Mouse (Mus musculus): ENCODE data around the gene Clip4. TPM values are rescaled to one million over a fixed set of nuclear protein-coding genes. Genes with fewer than 3 reads are reported as not detected.

Clip4 gene
- polyA plus RNA-seq, 1 experiment from 2014 or later: 5.3 TPM

DNA sequence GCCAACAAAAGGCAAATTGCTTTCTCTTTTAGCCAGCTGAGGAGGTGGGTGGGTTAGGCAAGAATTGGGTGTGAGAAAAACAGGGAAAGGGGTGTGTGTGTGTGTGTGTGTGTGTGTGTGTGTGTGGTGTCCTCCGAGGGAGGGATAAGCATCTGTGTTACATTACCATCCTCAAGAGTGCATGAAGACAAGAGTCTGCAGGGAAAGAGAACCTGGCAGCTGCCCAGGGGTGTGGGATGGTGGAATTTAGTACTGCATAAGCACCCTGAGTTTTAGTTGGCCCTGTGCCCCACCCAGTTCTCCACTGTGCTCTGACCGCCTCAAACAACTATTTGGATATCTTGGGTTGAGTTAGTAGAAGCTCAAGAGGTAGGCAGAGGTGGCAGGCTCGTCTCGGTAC lies 12.7 kb downstream of the Clip4 start:
- 90% methylated on average over 4 of the region's 4 CpGs for WGBS
- H3K4me3 ChIP-seq (ENCODE audit: low read depth, low read length): no peak overlapping the region
- ATAC-seq (ENCODE audit: low FRiP score): no peak

DNA sequence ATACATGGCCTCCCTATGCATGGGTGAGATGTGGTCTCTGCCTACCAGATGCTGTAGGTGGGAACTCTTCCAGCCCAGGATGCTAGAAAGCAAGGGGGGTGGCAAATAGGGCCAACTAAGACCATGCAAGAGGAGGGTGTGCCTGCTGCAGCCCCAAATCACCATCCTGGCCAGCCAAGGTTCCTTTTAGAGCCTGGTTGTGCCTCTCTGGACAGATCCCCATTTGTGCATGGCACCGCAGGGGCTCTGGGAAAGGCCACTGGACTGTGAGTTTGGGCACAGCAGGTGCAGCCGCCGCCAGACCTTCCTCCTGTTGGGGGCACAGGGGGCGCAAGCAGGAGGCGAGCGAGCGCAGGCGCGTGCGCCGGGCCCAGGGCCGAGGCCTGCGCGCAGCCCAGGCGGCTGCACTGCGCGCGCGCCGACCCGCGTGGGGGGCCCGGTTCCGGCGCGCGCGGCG lies 14.0 kb downstream of the Clip4 start:
- under 1% methylated on average over 20 of the region's 29 CpGs for WGBS
- H3K27me3 ChIP-seq (ENCODE audit: control insufficient read depth, insufficient read depth, low read length): no peaks in the 10 kb centered on the region; the same call in 1 of the 2 replicates
- H3K36me3 ChIP-seq (ENCODE audit: control insufficient read depth, insufficient read depth, low read length): no peaks in the 10 kb centered on the region
- no peaks in the 10 kb centered on the region for H3K9me3 ChIP-seq (ENCODE audit: control insufficient read depth, low read length)
- H3K4me3 ChIP-seq (ENCODE audit: low read depth, low read length): peak overlapping the region; percentile 82
- H3K4me1 ChIP-seq (ENCODE audit: control insufficient read depth, insufficient read depth, low read length): peaks cover 3% of the 10 kb centered on the region; the same call in 1 of the 2 replicates
- ATAC-seq (ENCODE audit: low FRiP score) (peak; percentile 90), DNase-seq (ENCODE audit: low spot score, missing footprints) (peak; percentile 91)
- H3K4me2 ChIP-seq: peak overlapping the region; percentile 80
- H3K27ac ChIP-seq (ENCODE audit: low read depth, low read length): no peak overlapping the region
- H3K9ac ChIP-seq (ENCODE audit: low read length): peak overlapping the region; percentile 92

More for the DNA sequence above, 12.7 kb downstream of the Clip4 start:
- Histone ChIP-seq H3K4me2 (no peak overlapping the region), H3K9ac (ENCODE audit: low read length) (no peak overlapping the region), H3K27ac (ENCODE audit: low read depth, low read length) (no peak overlapping the region), H3K4me1 (ENCODE audit: control insufficient read depth, insufficient read depth, low read length) (peaks cover 3% of the 10 kb centered on the region; the same call in 1 of the 2 replicates), H3K27me3 (ENCODE audit: control insufficient read depth, insufficient read depth, low read length) (no peaks in the 10 kb centered on the region; the same call in 1 of the 2 replicates), H3K9me3 (ENCODE audit: control insufficient read depth, low read length) (no peaks in the 10 kb centered on the region), H3K36me3 (ENCODE audit: control insufficient read depth, insufficient read depth, low read length) (no peaks in the 10 kb centered on the region)
- no peak for DNase-seq (ENCODE audit: low spot score, missing footprints)

DNA sequence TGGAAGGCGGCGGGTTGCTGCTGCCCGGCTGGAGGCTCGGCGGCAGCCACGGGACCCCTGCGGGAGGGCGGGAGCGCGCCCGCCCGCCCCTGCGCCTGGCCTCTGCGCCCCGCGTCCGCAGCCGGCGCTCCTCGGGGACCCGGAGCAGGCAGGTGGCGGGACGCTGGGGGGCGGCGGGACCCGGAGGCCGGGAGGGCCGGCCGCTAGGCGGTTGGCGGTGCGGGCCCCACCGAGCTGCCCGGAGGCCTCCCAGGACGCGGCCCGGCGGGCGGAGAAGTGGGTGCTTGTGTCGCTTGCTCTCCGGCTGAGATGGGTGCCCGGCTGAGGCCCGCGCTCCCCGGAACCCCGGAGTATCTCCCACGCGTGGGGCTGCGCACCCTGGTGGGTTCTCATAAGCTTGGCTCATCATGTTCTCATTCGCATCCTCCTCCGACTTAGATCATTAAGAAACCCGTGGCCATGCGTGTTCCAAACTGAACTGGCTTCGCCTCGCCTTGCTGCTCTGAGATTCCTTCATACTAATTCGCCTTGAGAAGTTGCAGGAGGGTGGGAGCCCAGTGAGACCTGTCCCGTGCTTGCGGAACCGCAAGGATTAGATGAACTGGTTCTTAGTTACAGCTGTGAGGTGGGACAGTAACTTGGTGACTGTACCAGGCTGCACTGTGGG lies 14.6 kb downstream of the Clip4 start:
- WGBS: under 1% methylated on average over 47 of the region's 59 CpGs
- Histone ChIP-seq H3K9me3 (ENCODE audit: control insufficient read depth, low read length) (no peaks in the 10 kb centered on the region), H3K4me1 (ENCODE audit: control insufficient read depth, insufficient read depth, low read length) (peaks cover 3% of the 10 kb centered on the region; the same call in 1 of the 2 replicates), H3K4me2 (peak overlapping the region; percentile 80), H3K27ac (ENCODE audit: low read depth, low read length) (no peak overlapping the region), H3K36me3 (ENCODE audit: control insufficient read depth, insufficient read depth, low read length) (no peaks in the 10 kb centered on the region), H3K9ac (ENCODE audit: low read length) (peak overlapping the region; percentile 92), H3K4me3 (ENCODE audit: low read depth, low read length) (peak overlapping the region; percentile 82), H3K27me3 (ENCODE audit: control insufficient read depth, insufficient read depth, low read length) (no peaks in the 10 kb centered on the region; the same call in 1 of the 2 replicates)
- ATAC-seq (ENCODE audit: low FRiP score) (peak; percentile 84), DNase-seq (ENCODE audit: low spot score, missing footprints) (peak; percentile 96)

DNA sequence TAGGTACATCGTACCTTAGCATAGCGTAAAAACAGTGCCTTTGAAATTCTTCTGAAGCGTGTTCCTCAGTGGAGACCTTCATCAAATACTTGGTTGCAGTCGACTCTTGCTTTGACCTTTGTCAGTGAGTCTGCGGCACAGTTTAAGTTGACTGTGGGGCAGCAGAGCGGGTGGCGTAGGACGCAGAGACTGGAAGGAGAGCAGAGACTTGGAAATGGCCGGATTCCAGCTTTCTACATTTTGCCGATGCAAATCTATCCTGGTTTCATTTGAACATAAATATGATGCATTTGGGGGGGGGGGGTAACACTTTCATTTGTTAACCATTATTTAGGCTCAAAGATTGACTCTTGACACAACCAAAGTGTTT lies 15.1 kb downstream of the Clip4 start:
- H3K27ac ChIP-seq (ENCODE audit: low read depth, low read length): no peak overlapping the region
- H3K4me2 ChIP-seq: peak overlapping the region; percentile 80
- peaks cover 3% of the 10 kb centered on the region; the same call in 1 of the 2 replicates for H3K4me1 ChIP-seq (ENCODE audit: control insufficient read depth, insufficient read depth, low read length)
- H3K27me3 ChIP-seq (ENCODE audit: control insufficient read depth, insufficient read depth, low read length): no peaks in the 10 kb centered on the region; the same call in 1 of the 2 replicates
- WGBS: 9% methylated on average over 10 of the region's 10 CpGs
- no peaks in the 10 kb centered on the region for H3K36me3 ChIP-seq (ENCODE audit: control insufficient read depth, insufficient read depth, low read length)
- DNase-seq (ENCODE audit: low spot score, missing footprints) (no peak), ATAC-seq (ENCODE audit: low FRiP score) (peak; percentile 14; the same call in 1 of the 2 replicates)
- peak overlapping the region; percentile 82 for H3K4me3 ChIP-seq (ENCODE audit: low read depth, low read length)
- H3K9me3 ChIP-seq (ENCODE audit: control insufficient read depth, low read length): no peaks in the 10 kb centered on the region
- H3K9ac ChIP-seq (ENCODE audit: low read length): peak overlapping the region; percentile 92

DNA sequence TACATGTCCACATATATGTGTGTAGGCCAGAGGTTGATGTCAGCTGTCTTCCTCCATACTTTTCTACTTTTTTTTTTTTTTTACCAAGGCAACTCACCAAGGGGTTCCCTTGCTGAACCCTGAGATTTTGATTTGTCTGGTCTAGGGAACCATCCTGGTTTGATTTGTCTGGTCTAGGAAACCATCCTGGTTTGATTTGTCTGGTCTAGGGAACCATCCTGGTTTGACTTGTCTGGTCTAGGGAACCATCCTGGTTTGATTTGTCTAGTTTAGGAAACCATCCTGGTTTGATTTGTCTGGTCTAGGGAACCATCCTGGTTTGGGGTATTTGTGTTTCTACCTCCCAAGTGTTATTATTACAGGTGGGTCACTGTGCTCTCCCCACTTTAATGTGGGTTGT lies 18.2 kb downstream of the Clip4 start:
- Histone ChIP-seq H3K9me3 (ENCODE audit: control insufficient read depth, low read length) (no peaks in the 10 kb centered on the region), H3K4me2 (no peak overlapping the region), H3K27ac (ENCODE audit: low read depth, low read length) (no peak overlapping the region), H3K27me3 (ENCODE audit: control insufficient read depth, insufficient read depth, low read length) (no peaks in the 10 kb centered on the region; the same call in 1 of the 2 replicates), H3K36me3 (ENCODE audit: control insufficient read depth, insufficient read depth, low read length) (no peaks in the 10 kb centered on the region), H3K4me3 (ENCODE audit: low read depth, low read length) (no peak overlapping the region), H3K4me1 (ENCODE audit: control insufficient read depth, insufficient read depth, low read length) (peaks cover 3% of the 10 kb centered on the region; the same call in 1 of the 2 replicates), H3K9ac (ENCODE audit: low read length) (no peak overlapping the region)
- DNase-seq (ENCODE audit: low spot score, missing footprints): no peak
- no peak for ATAC-seq (ENCODE audit: low FRiP score)

DNA sequence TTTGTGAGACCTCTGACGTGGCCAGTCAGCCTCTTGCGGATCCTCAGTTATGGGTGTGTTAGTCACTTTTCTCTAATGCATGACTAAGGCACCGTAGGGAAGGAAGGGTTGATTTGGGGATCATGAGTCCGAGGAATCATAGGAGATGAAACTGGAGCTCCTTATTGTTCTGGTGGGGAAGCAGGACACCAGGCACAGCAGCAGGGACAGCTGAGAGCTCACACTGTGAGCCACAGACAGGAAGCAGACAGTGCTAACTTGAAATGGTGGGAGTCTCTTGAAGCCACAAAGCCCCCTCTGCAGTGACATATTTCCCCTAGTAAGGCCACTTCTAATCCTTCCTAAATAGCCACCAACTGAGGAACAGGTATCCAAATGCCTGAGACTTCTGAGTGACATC lies 22.8 kb downstream of the Clip4 start:
- Histone ChIP-seq H3K4me2 (no peak overlapping the region), H3K9me3 (ENCODE audit: control insufficient read depth, low read length) (no peaks in the 10 kb centered on the region), H3K36me3 (ENCODE audit: control insufficient read depth, insufficient read depth, low read length) (peaks cover 2% of the 10 kb centered on the region), H3K27me3 (ENCODE audit: control insufficient read depth, insufficient read depth, low read length) (no peaks in the 10 kb centered on the region), H3K4me1 (ENCODE audit: control insufficient read depth, insufficient read depth, low read length) (no peaks in the 10 kb centered on the region), H3K4me3 (ENCODE audit: low read depth, low read length) (no peak overlapping the region), H3K27ac (ENCODE audit: low read depth, low read length) (no peak overlapping the region), H3K9ac (ENCODE audit: low read length) (no peak overlapping the region)
- 91% methylated on average over 4 of the region's 4 CpGs for WGBS
- no peak for ATAC-seq (ENCODE audit: low FRiP score)
- DNase-seq (ENCODE audit: low spot score, missing footprints): no peak

DNA sequence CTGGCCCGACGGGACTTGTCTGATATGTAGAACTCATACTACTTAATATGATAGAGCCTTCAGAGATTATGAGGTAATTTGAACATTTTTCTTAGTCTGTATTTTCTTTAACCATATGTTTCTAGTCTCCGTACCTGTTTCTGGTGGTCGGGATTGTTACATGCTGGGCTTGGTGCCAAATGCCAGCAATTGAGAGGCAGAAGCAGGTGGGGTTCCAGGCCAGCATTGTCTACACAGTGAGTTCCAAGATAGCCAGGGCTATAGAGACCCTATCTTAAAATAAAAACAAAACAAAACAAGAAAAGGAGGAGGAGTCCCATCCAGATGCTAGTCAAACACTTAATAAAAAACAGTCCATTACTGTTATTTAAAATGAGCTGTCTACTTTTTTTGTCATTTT lies 23.3 kb downstream of the Clip4 start:
- DNase-seq (ENCODE audit: low spot score, missing footprints): no peak
- H3K9ac ChIP-seq (ENCODE audit: low read length): no peak overlapping the region
- 96% methylated on average over 4 of the region's 4 CpGs for WGBS
- H3K36me3 ChIP-seq (ENCODE audit: control insufficient read depth, insufficient read depth, low read length): peaks cover 2% of the 10 kb centered on the region
- no peaks in the 10 kb centered on the region for H3K4me1 ChIP-seq (ENCODE audit: control insufficient read depth, insufficient read depth, low read length)
- no peaks in the 10 kb centered on the region for H3K9me3 ChIP-seq (ENCODE audit: control insufficient read depth, low read length)
- H3K27ac ChIP-seq (ENCODE audit: low read depth, low read length): no peak overlapping the region
- H3K27me3 ChIP-seq (ENCODE audit: control insufficient read depth, insufficient read depth, low read length): no peaks in the 10 kb centered on the region
- ATAC-seq (ENCODE audit: low FRiP score): no peak
- no peak overlapping the region for H3K4me3 ChIP-seq (ENCODE audit: low read depth, low read length)
- H3K4me2 ChIP-seq: no peak overlapping the region

DNA sequence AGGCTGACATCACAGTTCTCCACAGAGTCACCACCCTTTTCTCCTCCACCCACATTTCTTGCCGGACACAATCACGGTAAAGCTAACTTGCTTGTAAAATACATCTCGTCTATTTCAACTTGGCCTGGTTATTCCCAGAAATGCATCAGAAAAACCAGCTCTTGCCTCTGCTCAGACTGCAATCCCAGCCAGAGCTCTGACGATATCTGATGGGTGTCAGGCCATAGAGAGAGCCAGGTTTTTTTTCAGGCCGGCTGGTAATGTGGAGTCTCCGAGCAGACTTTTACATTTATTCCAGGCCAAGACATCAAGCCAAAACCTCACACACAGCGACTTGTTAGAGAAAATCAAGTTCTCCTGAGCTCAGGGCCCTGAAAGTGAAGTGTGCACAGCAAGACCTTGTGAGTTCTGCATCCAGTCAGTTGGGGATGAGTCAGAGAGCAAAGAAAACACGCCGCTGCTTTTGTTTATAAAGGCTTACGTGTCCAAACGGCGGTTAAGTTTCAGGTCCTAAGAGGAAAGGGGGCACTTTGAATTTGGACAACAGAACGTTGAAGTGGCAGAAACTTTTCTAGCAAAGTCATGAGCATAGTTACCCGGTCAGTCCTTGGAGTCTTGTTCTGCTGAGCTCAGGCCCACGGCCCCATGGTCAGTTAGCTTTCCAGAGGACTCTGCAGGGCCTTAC lies 27.4 kb downstream of the Clip4 start:
- no peak for ATAC-seq (ENCODE audit: low FRiP score)
- peaks cover 2% of the 10 kb centered on the region for H3K36me3 ChIP-seq (ENCODE audit: control insufficient read depth, insufficient read depth, low read length)

DNA sequence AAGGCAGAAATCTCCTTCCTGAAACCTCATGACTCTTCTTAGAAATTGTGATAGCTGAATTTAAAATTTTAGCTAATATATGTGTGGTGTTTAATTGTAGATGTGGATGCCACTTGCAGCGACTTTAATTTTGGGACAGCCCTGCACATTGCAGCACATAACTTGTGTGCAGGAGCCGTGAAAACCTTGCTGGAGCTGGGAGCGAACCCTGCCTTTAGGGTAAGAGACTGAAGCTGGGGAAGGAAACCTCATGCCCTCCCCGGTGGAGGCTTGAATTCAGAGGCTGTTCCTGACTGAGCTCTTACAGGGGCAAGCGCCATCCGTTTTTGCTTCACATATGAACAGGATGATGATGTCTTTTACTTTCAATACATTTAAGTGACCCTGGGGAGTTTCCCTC lies 35.2 kb downstream of the Clip4 start:
- ATAC-seq (ENCODE audit: low FRiP score): no peak
- Histone ChIP-seq H3K27ac (ENCODE audit: low read depth, low read length) (no peak overlapping the region), H3K4me2 (no peak overlapping the region), H3K4me3 (ENCODE audit: low read depth, low read length) (no peak overlapping the region), H3K9ac (ENCODE audit: low read length) (no peak overlapping the region), H3K9me3 (ENCODE audit: control insufficient read depth, low read length) (no peaks in the 10 kb centered on the region), H3K36me3 (ENCODE audit: control insufficient read depth, insufficient read depth, low read length) (peaks cover 2% of the 10 kb centered on the region; the same call in 1 of the 2 replicates), H3K27me3 (ENCODE audit: control insufficient read depth, insufficient read depth, low read length) (no peaks in the 10 kb centered on the region), H3K4me1 (ENCODE audit: control insufficient read depth, insufficient read depth, low read length) (no peaks in the 10 kb centered on the region)
- WGBS: 86% methylated on average over 6 of the region's 6 CpGs
- no peak for DNase-seq (ENCODE audit: low spot score, missing footprints)

More for the DNA sequence above, 27.4 kb downstream of the Clip4 start:
- WGBS: 83% methylated on average over 15 of the region's 15 CpGs
- Histone ChIP-seq H3K9me3 (ENCODE audit: control insufficient read depth, low read length) (no peaks in the 10 kb centered on the region), H3K9ac (ENCODE audit: low read length) (no peak overlapping the region), H3K4me3 (ENCODE audit: low read depth, low read length) (no peak overlapping the region), H3K27ac (ENCODE audit: low read depth, low read length) (no peak overlapping the region), H3K4me2 (no peak overlapping the region), H3K4me1 (ENCODE audit: control insufficient read depth, insufficient read depth, low read length) (no peaks in the 10 kb centered on the region), H3K27me3 (ENCODE audit: control insufficient read depth, insufficient read depth, low read length) (no peaks in the 10 kb centered on the region)
- no peak for DNase-seq (ENCODE audit: low spot score, missing footprints)

Data from midbrain, embryonic 11.5 days (tissue).